Mouse (Mus musculus) gastrocnemius, adult 18-20 months (tissue): ENCODE measurements around the gene Ski. TPM values are rescaled to one million over a fixed set of nuclear protein-coding genes. Genes with fewer than 3 reads are reported as not detected.

Experiments
- DNase-seq: peaks from one replicate; pipeline ENCODE4 v3.0.0; 2021; ENCODE audit warnings: low spot score
- total RNA-seq, 2 experiments: library from RNA; stranded (reverse); gene quantifications; 2 replicates each; pipeline ENCODE4 v1.2.3; 2021

Ski gene
- total RNA-seq, 2 experiments from 2014 or later = 28.3 to 31.3 TPM

DNA sequence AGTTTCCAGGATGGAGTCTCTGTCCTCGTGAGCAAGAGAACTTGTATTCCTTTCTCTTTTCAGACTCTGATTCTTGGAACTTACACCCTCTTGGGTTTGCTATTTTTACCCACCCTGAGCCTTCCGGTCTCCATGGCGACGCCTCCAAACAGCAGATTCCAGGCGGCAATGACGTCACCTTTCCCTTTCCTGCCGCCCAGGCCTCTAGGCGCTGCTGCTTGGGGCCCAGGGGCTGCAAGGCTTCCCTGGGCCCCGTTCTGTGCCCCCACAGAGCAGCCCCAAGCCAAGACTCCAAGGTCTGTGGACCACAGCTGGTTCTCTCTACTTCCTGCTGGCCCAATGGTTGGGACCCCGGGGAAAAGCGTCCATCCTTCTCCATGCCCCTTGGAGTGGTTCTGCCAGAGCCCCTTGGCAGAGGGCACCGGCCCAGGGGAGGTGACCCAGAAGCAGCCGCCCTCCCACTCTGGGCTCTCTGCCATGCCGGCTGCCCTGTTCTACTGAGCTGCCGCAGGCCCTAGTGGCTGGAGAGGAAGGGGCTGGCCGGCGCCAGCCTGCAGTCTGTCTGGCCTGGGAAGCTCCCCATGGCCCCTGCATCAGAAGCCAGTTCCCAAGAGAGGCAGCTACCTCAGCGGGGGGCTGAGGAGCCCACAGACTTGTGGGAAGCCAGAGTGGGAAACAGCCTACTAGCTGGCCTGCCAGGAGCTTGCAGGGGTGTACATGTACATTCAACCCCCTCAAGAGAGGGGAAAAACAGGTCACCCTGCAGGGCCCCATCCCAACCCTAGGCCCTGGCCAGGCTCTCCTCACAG lies 13.1 kb upstream of the Ski start:
- peak; percentile 91 for DNase-seq

DNA sequence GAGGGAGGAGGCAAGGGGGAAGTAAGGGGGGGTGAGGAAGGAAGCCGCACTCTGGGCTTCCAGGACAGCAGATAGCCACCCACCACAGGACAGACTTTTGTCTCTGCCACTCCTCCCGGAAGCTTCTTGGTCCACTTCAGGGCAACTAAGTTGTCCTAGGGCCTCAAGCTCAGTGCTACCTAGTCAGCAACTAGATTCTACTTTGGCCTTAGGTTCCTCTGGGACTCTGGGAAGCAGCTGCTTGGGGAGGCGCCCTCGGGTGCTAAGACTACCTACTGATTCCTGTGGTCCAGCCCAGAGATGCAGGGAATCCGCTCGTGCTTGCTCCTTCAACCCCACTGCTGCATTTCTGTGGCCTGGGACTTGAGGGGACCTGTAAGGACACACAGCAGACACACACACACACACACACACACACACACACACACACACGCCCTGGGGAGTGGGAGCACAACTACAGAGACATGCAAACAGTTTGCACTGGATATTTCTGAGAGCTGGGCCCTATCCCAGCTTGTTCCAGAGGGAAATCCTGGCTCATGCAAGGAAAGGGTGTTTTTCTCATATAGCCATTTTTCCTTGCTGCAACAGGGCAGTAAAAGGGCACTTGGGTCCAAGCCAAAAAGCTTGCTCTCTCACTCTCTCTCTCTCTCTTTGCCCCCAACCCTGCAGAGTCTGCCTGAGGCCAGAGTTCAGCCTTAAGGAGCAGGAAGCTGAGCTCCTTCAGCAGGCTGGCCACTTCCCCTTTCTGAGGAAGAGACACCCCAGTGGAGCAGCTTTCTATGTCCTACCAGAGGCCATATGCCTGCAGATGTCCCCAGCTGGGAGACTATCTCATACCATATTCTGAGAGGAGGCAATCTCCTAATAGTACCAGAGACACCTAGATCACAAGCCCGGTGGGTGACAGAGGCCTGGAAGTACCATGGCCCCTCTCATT lies 12.2 kb upstream of the Ski start:
- peak; percentile 39 for DNase-seq

DNA sequence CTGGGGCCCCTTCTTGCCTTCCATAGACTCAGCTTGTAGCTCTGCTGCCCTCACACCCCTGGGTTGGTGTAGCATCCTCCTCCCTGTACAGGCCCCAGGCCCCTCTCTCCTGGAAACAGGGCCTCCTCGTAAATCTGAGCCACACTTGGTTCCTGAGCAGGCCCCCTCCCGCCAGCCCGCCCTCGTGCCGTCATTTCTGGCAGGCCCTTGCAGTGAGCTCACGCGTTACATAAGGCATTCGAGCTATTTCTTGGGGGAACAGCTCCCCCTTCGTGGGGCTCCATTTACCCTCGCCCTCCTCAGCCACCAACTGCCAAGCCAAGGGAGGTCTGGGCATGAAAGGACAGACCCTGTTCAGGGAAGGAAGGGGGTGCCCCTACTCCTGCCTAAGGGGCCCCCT lies 11.5 kb upstream of the Ski start:
- peak; percentile 87 for DNase-seq

DNA sequence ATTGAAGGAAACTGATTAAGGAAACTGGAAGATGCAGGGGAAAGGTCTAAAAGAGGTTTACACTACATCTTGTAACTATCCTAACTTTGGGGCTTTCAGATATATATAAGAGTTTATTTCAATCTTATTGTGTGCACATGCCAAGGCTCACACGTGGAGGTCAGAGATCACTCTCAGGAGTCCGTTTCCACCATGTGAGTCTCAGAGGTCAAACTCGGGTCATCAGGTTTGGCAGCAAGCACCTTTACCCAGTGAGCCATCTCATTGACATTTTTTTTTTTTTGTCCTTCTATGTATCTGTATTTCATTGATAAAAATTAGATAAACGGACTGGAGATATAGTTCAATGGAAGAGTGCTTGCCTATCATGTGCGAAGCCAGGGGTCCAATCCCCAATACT lies 6.1 kb upstream of the Ski start:
- DNase-seq = no peak

DNA sequence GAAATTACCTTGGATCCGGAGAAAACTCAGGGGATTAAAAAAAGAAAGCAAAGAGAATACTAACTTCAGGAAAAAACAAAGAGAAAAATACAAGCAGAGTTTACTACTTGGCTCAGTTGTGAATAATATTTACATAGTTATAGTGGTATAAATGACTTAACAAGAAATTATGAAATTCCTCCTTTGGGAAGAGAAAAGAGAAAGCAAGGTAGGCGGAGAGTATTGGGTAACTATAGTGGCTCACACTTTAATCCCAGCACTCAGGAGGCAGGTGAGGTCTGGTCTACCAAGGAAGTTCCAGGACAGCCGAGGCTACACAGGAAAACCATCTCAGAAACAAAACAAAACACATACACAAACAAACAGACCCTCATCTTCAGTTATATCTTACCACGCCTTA lies 5.6 kb upstream of the Ski start:
- no peak for DNase-seq

DNA sequence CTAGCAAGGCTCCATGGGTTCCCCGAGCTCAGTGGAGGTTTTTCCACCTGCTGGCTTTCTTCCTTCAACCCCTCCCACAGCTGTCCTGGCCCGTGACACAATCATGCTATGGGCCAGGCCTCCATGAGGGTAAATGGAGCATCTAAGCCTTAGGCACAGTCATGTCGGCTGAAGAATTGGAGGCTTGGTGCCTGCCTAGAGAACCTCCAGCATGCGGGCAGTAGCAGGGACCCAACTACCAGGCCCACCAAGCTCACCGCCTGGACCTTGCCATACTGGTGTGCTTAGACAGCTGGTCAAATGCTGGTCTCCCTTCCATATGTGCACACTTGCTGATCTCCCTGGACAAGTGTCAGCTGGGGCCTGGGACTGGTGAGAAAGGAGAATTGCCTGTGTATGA lies 3.5 kb upstream of the Ski start:
- DNase-seq = no peak

DNA sequence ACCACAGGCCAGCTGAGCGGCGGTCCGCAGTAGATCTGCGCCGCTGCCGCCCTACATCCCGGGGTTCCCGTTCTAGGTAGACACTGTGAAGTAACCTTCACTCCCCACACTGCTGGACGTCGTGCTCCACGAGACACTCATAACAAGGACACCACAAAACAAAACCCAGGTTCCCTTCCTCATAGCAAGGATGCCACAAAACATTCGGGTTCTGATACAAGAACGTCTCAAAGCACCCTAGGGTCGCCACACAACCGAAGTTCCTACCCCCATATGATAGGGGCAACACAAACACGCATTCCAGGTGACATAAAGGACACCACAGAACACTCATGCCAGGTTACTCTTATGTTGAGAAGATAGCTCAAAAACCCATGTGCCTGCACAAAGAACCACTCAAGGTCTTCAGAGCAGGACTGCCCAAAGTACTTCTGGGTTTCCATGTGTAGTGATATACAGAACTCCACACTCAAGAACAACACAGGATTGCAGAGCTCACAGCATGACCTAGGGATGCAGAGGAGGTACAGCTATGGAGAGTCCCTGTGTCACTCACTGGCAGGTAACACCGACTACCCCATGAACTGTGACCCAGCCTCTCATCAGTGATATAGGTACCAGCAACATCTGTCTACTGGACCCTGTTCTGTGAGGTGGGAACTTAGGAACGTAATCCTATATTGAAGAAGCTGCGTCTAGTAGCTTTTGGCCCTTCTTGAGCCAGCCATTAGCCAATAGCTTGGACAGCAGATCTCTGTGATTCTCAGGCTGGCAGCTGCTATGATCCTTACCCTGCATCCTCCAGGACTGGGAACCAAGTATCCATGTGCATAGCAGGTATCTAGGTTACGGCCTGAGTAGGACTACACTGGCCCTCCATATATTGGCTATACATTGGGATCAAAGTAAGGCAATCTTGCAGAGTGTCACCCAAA lies 1.5 kb upstream of the Ski start:
- no peak for DNase-seq

DNA sequence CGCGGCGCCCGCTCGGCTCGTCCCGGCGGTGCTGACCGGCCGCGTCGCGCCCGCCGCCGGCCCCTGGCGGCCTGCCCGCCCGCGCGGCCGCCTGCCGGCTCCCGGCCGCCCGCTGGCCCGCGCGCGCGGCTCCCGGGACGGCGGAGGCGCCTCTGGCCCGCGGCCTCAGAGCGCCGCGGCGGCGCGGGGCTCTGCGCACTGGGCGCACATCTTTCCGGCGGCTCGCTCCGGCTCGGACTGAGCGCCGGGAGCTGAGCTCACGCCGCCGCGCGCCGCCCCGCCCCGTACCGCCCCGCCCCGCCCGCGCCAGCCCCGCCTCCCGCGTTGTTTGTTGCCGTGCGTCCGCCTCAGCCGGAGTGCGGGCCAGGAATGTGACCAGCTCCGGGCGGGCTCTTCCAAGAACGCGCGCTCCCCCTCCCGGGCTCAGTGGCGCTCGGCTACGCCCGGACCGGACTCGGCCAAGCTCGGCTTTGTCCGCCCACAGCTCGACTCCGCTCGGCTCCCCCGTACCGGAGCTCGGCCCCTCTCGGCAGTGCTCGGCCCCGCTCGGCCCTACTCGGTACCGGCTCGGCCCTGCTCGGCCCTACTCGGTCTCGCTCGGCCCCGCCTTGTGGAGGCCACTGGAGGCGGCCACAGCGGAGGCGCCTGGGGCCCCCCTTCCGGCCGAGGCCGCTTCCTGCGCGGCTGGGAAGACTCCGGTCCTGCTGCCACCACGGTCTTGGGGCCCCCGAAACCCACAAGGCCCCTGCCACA lies 625 bp upstream of the Ski start:
- DNase-seq = peak; percentile 100

DNA sequence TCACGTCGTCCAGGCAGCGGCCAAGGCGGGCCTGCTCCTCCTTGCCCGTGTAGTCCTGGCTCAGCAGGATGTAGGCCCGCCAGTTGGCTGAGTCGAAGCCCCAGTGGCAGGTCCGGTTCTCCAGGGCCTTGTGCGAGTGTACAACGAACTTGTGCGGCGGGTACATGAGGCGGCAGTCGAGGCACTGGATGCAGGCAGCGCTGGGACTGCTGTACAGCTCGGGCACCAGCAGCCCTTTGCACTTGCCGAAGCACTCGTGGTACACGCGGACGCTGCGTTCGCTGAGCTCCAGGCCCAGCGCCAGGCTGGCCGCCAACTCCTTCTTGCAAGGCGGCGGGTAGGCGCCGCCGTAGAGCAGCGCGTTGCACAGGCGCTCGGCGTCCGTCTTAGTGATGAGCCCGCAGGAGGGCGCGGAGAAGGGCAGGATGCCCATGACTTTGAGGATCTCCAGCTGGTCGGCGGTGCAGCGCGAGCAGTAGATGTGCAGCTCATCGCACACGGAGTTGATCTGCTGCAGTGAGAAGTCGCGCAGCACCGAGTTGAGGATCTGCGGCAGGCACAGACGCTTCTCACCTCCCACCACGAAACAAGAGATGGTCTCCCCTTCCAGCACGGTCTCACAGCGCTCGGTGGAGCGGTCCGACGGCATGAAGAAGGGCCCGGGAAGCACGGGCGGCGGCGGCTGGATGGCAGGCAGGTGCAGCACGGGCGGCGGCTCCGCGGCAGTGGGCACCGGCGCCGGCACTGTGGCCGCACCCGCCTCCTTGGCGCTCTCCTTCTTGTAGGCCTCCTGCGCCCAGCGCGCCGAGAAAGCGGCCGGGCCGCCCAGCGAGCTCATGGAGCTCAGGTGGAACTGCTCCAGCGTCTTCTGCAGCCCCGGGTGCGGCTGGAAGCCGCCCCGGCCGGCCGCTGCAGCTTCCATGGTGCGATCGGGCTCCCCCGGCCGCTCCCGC lies 517 bp downstream of the Ski start:
- peak; percentile 77 for DNase-seq

DNA sequence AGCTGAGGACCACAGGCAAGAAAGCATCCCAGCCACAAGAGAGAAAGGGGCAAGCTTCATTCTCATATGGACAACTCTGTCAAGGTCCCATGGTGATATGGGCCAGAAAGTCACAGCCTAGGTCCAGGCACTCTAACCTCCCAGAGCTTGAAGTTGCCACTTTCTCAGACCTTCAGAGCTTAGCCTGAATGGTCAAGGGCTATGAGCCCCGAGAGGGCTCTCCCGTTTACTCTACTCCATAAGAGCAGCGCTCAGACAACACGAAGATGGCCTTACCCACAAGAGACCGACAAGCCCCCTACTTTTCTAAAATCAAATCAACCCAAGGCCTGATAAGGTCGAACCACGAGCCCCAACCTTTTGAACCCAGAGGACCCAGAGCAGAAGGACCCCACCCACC lies 1.3 kb downstream of the Ski start:
- no peak for DNase-seq

DNA sequence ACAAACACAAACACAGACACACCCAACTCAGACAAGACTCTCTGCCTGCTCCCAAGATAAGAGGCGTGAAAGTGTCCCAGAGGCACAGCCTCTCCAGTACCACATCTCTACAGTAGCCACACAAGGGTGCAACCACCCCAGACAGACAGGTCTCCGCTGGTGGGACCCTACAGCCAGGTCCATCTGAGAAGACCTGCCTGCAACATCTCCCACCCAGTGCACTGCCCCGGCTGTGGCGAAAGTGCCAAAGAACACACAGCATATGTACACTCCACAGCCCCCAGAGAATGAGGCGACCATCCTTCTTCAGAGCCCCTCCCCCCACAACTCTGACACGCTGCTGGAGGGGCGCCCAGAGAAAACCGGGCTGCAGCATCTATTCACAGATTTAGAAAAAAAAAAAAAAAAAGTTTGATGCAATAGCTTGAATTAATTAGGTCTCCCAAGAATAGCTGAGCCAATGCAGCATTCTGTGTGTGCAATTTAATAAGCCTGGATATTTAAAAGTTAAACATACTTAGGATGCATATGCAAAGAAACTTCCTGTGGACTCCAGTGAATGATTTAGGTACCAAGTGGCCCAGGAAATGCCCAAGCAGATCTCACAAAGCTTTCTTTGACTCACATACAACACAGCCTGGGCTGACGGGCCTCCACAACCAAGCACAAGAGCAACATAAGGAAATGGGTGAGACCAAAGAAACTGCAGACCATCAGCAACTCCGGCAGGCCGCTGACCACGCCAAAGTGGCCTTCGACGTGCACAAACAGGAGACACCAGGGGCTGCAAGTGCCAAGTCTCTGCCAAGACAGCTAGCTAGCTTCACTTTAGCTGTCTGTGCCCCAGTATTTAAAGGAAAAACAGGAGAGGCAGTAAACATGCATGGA lies 1.9 kb downstream of the Ski start:
- DNase-seq = no peak

DNA sequence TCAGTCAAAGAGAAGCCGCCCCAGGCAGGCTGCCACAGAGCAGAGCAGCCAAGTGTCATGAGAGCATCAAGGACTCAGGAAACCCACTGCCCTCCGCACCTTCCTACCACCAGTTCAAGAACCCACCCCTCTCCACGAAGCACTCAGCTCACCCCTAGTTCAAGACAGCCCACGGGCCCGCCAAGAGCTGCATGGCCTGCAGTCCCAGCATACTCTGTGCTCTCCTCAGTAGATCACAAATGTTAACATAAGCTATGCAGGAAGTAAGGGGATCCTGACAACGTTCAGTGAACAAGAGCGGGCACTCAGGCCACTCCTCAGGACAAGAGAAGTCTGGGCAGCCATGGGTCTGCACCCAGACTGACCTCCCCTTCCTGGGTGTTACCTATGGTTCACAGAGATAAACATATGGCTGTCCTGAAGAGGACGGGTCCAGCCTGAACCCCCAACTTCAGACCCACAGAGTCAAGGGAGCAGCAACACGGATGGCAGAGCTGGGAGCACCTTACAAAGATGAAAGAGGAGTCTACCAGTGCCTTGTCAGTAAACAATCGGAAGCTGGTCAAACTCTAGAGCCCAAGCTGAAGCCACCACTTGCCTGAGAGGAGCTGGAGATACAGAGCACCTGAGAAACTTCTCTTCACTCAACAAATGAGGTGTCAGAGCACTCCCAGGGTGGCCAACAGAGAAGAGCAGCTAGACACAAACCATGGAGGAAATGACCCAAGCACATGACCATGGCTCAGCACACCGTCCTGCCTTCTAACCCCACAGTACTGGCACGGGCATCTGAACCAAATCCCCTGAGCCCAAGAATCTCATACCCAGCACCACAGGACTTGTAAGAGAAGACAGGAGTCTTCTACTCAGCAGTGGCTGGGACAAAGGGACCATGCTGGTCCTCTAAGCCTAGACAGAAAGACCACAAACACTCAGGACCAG lies 2.9 kb downstream of the Ski start:
- DNase-seq = no peak

DNA sequence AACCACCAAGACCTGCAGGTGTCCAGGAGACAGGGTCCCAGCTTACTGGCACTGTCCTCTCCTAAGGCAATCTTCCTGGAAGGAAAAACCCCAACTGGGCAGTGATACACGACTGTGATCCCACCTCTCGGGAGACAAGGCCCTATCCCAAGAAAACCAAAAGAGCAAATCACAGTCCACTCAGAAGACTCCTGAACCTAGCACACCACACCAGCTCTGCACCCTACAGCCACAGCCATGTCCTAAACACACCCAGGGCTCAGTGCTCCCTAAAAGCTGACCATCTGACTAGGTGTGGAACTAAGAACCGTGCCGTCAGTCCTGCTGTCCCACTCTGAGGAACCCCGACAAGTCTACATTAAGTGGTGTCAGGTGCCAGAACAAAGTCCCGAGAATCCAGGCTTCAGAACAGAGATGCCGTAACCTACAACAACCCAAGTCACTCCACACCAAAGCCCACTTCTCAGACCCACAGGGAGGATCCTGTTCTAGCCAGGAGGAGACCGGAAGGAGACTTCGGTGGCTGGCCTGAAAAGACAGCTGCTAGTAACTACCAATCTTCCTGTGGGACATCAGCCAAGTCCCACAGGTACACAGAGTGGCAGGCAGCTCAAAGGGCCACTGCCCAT lies 4.2 kb downstream of the Ski start:
- DNase-seq = no peak

DNA sequence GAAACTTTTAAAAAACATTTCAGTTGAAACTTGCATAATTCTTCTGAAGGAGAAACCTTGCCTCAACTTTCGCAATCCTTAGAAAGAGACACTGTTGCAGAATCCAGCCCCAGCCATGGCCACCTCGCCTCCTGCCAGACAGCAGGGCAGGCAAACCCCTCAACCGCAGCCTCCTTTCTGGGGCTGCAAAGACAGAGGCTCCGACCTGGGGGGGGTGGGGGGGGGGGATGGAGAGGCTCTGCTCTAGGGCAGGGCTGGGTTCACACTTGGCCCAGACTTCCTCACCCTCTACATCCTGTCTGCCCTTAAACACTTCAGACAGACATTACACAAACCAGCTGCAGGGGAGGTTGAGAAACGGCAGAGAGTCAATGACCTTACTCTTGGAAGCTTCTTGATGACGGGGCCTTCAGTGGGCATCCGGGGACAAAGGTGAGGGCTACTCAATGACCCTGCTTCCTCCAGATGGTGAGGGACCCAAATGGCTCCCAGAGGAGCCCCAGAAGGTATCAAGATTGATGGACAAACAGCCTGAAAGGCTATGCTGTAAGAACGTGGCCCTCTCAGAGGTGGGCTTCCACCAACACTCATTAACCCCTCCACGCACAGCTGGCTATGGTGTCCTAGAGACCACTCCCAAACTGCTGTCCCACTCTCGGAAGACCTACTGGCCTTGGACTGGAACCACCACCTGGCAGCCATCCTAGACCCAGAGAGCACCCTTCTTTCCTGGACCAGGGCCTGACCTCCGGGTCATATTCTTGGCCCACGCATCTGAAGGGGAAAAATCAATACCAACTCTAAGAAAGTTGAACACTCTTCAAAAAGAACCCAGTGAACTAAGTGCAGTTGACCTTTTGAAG lies 4.9 kb downstream of the Ski start:
- no peak for DNase-seq

DNA sequence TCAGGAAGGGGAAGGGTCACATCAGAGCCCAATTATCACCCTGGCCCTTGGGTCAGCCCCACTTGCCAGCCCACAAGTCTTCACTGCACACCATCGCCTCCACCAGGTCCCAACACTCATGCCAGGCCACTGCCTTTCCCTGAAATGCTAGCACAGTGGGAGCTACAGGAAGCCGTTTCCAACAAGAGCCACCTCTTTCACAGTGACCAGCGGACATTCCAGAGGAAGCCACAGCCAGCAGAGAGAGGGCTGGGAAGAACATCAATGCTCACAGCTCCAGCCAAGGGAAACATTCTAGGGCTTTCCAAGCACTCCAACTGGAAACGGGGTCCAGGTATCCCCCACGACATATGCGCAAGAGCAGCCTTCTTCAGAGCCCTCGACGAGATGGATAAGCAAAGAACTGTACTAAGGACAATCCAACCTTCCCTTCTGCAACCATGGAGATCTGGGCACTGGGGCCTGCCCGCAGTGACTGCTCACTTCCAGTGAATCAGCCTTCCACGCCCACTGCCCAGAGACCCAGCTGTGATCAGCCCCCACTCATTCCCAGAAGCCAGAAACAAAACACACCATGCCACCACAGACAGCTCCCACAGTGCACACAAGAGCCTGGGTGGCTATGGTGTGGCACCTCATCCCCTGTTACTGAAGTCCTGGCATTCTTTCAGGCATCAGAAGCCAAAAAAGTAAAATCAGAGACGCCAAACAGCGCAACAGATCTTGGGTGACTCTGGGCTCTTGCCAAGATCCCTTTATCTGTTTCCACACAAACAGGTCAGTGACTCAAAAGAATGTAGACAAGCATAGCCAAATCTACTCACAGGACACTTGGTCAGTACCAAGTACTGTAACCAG lies 6.4 kb downstream of the Ski start:
- DNase-seq = no peak
